Mouse (Mus musculus) hindbrain, postnatal 0 days (tissue): Measurements from ENCODE around the gene Cdh13. TPM values are rescaled to one million over a fixed set of nuclear protein-coding genes. Genes with fewer than 3 reads are reported as not detected.

Source experiments
- ATAC-seq: fragments of 200-750 bp; cut with Nextera tagmentation; 2 replicates; pipeline ENCODE4 v1.8.0; 2017; ENCODE audit warnings: mild to moderate bottlenecking, moderate TSS enrichment, moderate library complexity
- DNase-seq: peaks from one replicate; pipeline ENCODE4 v3.0.0-alpha.2; 2015; ENCODE audit warnings: low spot score
- H3K27ac ChIP-seq: fragments of 300-500 bp; sonication (generic); 2 replicates; pipeline ENCODE4 v1.5.1; 2014; ENCODE audit warnings: mild to moderate bottlenecking
- H3K27me3 ChIP-seq: fragments of 300-500 bp; sonication (generic); 2 replicates; pipeline ENCODE4 v1.6.1; 2014; ENCODE audit warnings: low read length, mixed read lengths; ENCODE audit not compliant: insufficient read depth
- H3K36me3 ChIP-seq: fragments of 300-500 bp; sonication (generic); 2 replicates; pipeline ENCODE4 v1.6.1; 2014; ENCODE audit warnings: low read length, mixed read lengths; ENCODE audit not compliant: insufficient read depth
- H3K4me1 ChIP-seq: fragments of 300-500 bp; sonication (generic); 2 replicates; pipeline ENCODE4 v1.6.1; 2014; ENCODE audit warnings: antibody characterized with exemption, low read length, mixed read lengths; ENCODE audit not compliant: insufficient read depth
- H3K4me2 ChIP-seq: fragments of 300-500 bp; sonication (generic); 2 replicates; pipeline ENCODE4 v1.6.1; 2014; ENCODE audit warnings: low read depth, mild to moderate bottlenecking, low read length, moderate library complexity, mixed read lengths
- H3K4me3 ChIP-seq: fragments of 300-500 bp; sonication (generic); 2 replicates; pipeline ENCODE4 v1.5.1; 2014; ENCODE audit warnings: low read length
- H3K9ac ChIP-seq: fragments of 300-500 bp; sonication (generic); replicated peaks from 2 replicates; pipeline ENCODE4 v1.6.1; 2014; ENCODE audit warnings: mild to moderate bottlenecking, low read length, moderate library complexity, mixed read lengths
- H3K9me3 ChIP-seq: fragments of 300-500 bp; sonication (generic); 2 replicates; pipeline ENCODE4 v1.6.1; 2016; ENCODE audit warnings: low read length, mixed read lengths
- CTCF ChIP-seq: IDR thresholded peaks from 2 replicates; pipeline ENCODE4 v1.5.1; 2016; ENCODE audit warnings: antibody characterized with exemption, control low read depth, low read depth
- WGBS: fragments of 180-500 bp; shearing (Covaris S2); extraction: QIAGEN DNeasy Blood & Tissue Kit; methylation state at CpG from one replicate; pipeline ENCODE4 v1.1.7; 2014; 5-methylcytosine and 5-hydroxymethylcytosine counted together
- polyA plus RNA-seq: library from polyadenylated mRNA; unstranded; fragments of >200 nt; fragmentation: Nextera tagmentation; extraction: Ambion mirVana; gene quantifications from 2 replicates; pipeline ENCODE4 v1.2.1, GENCODE M21; 2015
- total RNA-seq: library from RNA; depleted of rRNA; stranded (reverse); fragments of >200 nt; gene quantifications from 2 replicates; pipeline ENCODE4 v1.2.3, GENCODE M21; 2014

Cdh13 gene
- total and polyA plus RNA-seq, 2 experiments from 2014 or later = 137 to 141 TPM

DNA sequence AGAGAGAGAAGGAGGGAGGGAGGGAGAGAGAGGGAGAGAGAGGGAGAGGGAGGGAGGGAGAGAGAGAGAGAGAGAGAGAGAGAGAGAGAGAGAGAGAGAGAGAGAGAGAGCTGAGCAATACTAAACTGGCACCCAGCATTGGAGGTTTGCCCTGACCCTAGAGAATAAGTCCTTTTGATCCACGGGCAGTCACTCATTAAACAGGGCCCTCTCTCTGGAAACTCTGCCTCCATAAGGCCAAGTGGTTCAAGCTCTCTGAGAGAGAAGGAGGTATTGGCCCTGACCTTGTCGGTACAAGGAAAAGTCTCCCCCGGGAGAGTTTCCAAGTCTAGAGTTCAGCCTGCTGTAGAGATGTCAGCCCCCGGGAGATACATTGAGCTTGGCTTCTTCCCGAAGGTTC, 564.5 kb downstream of the Cdh13 start:
- Histone ChIP-seq H3K27ac (no peak overlapping the region), H3K27me3 (no peaks in the 10 kb centered on the region), H3K9ac (no peak overlapping the region), H3K4me3 (no peak overlapping the region), H3K4me1 (no peaks in the 10 kb centered on the region), H3K36me3 (no peaks in the 10 kb centered on the region), H3K4me2 (no peak overlapping the region), H3K9me3 (no peaks in the 10 kb centered on the region)
- ATAC-seq = no peak
- 50% methylated on average over 5 of the region's 5 CpGs for WGBS
- TF ChIP-seq CTCF = no peak
- no peak for DNase-seq

DNA sequence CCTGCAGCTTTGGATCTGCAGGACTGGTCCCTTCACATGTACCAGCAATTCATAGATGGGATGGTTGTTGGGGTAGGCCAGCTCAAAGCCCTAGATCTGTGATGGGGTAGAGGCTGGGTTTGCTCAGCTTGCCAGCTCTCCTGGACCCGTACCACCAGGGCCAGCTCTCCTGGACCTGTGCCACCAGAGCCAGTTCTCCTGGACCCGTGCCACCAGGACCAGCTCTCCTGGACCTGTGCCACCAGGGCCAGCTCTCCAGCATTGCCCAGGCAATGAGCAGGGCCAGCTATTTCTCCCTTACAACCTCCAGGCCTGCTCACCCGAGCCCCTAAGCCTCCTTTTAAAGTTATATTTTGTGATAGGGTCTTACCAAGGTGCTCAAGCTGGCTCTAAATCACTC, 566.0 kb downstream of the Cdh13 start:
- WGBS = 47% methylated on average over 3 of the region's 3 CpGs
- no peak for TF ChIP-seq CTCF
- no peaks in the 10 kb centered on the region for H3K27me3 ChIP-seq
- no peaks in the 10 kb centered on the region for H3K9me3 ChIP-seq
- H3K4me2 ChIP-seq = no peak overlapping the region
- no peak overlapping the region for H3K4me3 ChIP-seq
- DNase-seq = peak; percentile 76
- H3K36me3 ChIP-seq = no peaks in the 10 kb centered on the region
- H3K9ac ChIP-seq = no peak overlapping the region
- ATAC-seq = peak; percentile 58
- H3K4me1 ChIP-seq = no peaks in the 10 kb centered on the region
- H3K27ac ChIP-seq = no peak overlapping the region

DNA sequence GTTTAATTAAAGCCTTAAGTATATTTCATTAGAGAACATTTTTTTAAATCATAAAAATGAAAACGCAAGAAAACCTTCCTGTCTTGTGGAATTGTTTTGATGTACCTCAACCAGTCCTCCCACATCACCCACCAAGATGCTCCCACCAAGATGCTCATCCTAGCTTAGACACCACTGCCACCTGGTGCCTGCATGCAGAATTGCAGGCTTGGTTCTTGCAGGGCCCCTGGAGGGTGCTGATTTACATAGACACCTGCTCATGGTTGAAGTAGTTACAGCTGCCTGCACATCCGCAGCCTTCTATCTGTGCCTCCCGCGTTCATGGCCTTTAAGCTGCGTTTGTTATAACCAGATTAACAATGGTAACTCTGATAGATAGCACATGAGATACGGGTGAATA, 566.8 kb downstream of the Cdh13 start:
- no peaks in the 10 kb centered on the region for H3K36me3 ChIP-seq
- 0 out of 2 replicates have a peak, but pooled peaks have one; percentile 39 for ATAC-seq
- H3K4me1 ChIP-seq = no peaks in the 10 kb centered on the region
- no peaks in the 10 kb centered on the region for H3K9me3 ChIP-seq
- no peak overlapping the region for H3K9ac ChIP-seq
- no peak overlapping the region for H3K4me2 ChIP-seq
- H3K27ac ChIP-seq = no peak overlapping the region
- 22% methylated on average over 6 of the region's 6 CpGs for WGBS
- TF ChIP-seq CTCF = peak; percentile 97
- peak; percentile 85 for DNase-seq
- H3K4me3 ChIP-seq = no peak overlapping the region
- no peaks in the 10 kb centered on the region for H3K27me3 ChIP-seq

DNA sequence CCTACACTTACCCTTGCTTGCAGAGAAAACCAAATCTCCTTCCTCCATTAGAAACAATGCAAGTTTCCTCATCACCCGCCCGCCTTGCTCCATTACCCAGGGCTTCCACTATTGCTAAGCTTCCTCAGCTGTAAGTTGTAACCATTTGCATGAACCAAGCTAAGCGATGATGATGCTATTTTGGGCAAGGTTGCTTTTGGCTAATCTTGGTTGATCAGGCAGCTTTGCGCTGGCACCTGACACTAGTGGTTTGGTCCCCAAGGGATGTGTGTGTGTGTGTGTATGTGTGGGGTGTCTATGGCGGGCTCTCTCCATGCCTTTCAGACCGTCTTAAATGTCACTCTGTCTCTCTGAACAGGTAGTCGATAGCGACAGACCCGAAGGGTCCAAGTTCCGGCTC, 567.8 kb downstream of the Cdh13 start:
- no peaks in the 10 kb centered on the region for H3K9me3 ChIP-seq
- no peak overlapping the region for H3K27ac ChIP-seq
- H3K4me1 ChIP-seq = no peaks in the 10 kb centered on the region
- TF ChIP-seq CTCF = no peak
- no peaks in the 10 kb centered on the region for H3K27me3 ChIP-seq
- no peak overlapping the region for H3K9ac ChIP-seq
- no peak overlapping the region for H3K4me3 ChIP-seq
- no peak for ATAC-seq
- WGBS = 92% methylated on average over 10 of the region's 10 CpGs
- H3K36me3 ChIP-seq = no peaks in the 10 kb centered on the region
- no peak overlapping the region for H3K4me2 ChIP-seq
- DNase-seq = no peak

DNA sequence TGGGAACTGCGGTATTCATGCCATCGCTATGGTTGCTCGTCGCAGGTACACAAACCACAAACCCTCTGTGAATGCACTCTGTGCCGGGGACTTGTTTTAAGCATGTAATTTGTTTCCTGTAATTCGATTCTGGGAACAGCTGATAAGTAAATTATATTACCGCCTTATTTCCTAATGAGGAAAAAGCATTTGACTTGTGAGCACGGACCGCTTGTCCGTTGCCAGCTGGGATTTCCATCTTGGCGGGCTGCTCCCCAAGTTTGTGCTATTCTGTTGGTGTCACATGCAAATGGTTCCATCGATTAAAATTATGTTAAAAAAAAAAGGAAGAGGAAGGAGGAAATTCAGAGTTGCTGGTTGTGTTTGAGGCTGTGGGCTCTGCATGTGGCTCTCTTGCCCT, 569.3 kb downstream of the Cdh13 start:
- WGBS = 77% methylated on average over 12 of the region's 12 CpGs
- no peak overlapping the region for H3K9ac ChIP-seq
- ATAC-seq (no peak), DNase-seq (no peak)
- no peaks in the 10 kb centered on the region for H3K4me1 ChIP-seq
- H3K27me3 ChIP-seq = no peaks in the 10 kb centered on the region
- H3K9me3 ChIP-seq = no peaks in the 10 kb centered on the region
- H3K4me3 ChIP-seq = no peak overlapping the region
- no peaks in the 10 kb centered on the region for H3K36me3 ChIP-seq
- no peak for TF ChIP-seq CTCF
- H3K27ac ChIP-seq = no peak overlapping the region
- H3K4me2 ChIP-seq = no peak overlapping the region

DNA sequence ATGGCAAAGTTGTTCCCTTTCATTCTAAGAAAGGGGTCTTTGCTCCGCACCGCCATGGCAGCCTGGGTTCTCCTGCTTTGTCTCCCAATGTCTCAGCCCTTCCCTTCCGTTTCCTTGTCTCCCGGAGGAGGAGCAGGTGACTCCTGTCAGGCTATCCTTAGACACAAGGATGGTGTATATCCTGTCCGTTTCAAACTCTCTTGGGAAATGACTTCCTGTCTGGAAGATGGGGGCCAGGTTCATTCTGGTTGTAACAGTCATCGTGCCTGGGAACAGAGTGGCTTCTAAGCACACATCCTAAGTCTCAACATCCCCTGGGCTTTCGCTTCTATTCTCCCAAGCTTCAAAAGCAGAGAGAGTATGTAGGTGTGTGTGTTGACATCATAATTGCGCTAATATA, 571.1 kb downstream of the Cdh13 start:
- ATAC-seq = no peak

DNA sequence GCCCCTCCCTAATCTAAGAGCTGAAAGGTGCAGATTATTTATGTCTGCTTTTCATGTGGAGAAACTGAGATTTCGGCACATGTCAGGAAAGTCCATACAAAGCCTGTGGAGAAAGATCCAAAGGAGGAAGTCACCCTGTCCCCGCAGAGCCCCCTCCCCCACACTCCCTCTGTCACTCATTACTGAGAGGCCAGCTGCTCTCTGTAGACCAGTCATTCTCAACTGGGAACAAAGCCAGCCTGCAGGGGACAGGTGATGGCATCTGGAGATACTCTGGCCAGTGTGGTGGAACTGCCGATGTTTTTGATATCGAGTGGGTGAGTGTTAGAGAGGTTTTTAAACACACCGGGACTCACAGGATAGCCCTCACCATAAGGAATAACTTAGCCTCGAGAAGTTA, 582.8 kb downstream of the Cdh13 start:
- TF ChIP-seq CTCF = no peak
- H3K27ac ChIP-seq = no peak overlapping the region
- H3K36me3 ChIP-seq = no peaks in the 10 kb centered on the region
- H3K27me3 ChIP-seq = no peaks in the 10 kb centered on the region
- H3K9ac ChIP-seq = no peak overlapping the region
- ATAC-seq (no peak), DNase-seq (peak; percentile 55)
- no peaks in the 10 kb centered on the region for H3K4me1 ChIP-seq
- 57% methylated on average over 6 of the region's 6 CpGs for WGBS
- H3K4me3 ChIP-seq = no peak overlapping the region
- H3K9me3 ChIP-seq = no peaks in the 10 kb centered on the region
- H3K4me2 ChIP-seq = no peak overlapping the region

More for the DNA sequence above, 571.1 kb downstream of the Cdh13 start:
- DNase-seq = no peak
- Histone ChIP-seq H3K4me2 (no peak overlapping the region), H3K27me3 (no peaks in the 10 kb centered on the region), H3K36me3 (no peaks in the 10 kb centered on the region), H3K27ac (no peak overlapping the region), H3K4me3 (no peak overlapping the region), H3K4me1 (no peaks in the 10 kb centered on the region), H3K9ac (no peak overlapping the region), H3K9me3 (no peaks in the 10 kb centered on the region)
- no peak for TF ChIP-seq CTCF
- WGBS = 91% methylated on average over 8 of the region's 8 CpGs

DNA sequence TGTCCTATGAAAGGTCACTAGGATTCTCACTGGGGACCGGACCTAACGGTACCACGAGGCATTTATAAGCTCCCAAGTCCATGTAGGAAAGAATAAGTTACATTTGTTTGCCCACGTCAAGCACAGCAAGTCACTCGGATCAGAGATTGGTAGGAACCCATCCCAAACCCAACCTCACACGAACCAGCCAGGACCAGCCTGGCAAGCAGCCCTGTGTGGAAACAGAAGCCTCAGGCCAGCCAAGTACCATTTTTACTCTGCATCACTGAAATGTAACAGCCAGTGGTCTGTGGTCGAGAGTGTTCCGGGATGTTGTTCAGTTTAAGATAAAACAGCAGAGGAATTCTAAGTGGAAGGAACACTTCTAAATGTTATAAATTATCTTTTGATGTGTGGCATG, 587.2 kb downstream of the Cdh13 start:
- TF ChIP-seq CTCF = no peak
- no peak for DNase-seq
- Histone ChIP-seq H3K9ac (no peak overlapping the region), H3K36me3 (no peaks in the 10 kb centered on the region), H3K4me2 (no peak overlapping the region), H3K4me3 (no peak overlapping the region), H3K4me1 (no peaks in the 10 kb centered on the region), H3K27me3 (no peaks in the 10 kb centered on the region), H3K27ac (no peak overlapping the region), H3K9me3 (no peaks in the 10 kb centered on the region)
- WGBS = 76% methylated on average over 8 of the region's 8 CpGs
- ATAC-seq = no peak
